Mouse (Mus musculus): ENCODE results near the gene Plxnb3.
"Not testable (repeated sequence)": the region's sequence is repeated elsewhere in the genome, so short reads cannot be mapped to it uniquely, and the experiment has no call there.

Plxnb3 gene

DNA sequence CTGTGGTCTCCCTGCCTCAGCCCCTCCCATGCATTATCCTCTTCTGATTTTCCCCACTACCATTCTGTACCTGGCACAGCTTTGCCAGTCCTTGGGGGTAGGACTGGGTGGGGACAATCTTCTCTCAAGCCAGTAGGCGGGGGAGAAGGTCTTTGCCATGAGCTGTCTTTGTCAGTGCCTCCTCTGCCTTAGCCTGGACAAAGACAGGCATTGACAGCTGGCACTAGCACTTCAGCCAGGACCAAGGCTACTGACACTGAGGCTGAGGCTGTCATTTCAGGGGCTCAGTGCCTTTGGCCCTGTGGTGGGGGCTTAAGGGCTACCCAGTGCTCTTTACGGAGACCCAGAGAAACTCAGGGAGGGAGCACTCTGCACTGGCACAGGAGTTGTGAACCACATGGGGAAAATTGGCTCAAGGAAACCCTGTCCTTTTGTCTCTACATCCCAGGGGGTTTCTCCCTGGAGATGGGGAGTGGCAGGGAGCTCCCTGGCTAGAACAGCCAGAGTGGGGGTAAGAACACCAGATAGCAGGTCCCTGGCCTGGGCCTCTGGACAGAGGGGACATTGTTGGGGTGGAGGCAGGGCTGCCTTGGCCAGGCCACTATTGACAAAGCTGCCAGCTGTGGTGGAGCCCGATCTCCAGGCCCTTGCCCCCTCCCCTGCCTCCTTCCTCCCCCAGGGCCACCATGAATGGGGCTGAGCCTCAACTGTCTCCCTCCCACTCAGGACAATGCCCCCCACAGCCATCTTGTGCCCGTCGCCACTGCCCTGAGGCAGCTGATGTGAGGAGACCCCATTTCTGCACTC is at the start of gene Plxnb3:
TSS of gene Plxnb3 (plus strand) at position 757 of the 807 bp plus-strand sequence.
- DNase-seq = peak; percentile 26

DNA sequence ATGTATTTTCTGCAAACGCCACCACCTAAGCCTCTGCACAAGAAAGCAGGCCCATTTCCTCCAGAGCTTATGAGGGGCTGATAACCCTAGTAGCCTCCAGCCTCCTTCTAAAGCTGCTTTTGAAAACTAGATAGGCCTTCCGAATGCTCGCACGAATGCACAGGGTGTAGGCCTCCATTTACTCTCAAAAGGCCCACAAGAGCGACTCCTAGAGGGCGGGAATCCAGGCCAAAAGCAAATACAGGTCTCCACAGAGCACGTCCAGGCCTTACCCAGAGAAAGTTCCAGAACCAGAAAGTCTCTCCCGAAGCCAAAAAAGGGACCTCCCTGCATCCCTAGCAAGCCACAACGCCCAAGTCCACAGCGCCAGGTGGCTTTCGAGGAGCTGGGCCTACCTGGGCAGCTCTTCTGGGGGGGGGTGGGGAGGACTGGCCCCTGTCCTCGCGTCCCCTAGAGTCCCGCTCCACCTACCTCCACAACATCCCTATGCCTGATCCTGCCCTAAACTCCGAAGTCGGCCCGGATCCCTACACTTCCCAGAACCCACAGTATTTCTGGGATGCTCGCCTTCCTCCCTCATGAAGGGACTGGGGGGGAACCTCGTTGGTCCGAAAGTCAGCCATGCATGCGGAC is 41.3 kb upstream of the Plxnb3 start:
- DNase-seq = peak; percentile 55

DNA sequence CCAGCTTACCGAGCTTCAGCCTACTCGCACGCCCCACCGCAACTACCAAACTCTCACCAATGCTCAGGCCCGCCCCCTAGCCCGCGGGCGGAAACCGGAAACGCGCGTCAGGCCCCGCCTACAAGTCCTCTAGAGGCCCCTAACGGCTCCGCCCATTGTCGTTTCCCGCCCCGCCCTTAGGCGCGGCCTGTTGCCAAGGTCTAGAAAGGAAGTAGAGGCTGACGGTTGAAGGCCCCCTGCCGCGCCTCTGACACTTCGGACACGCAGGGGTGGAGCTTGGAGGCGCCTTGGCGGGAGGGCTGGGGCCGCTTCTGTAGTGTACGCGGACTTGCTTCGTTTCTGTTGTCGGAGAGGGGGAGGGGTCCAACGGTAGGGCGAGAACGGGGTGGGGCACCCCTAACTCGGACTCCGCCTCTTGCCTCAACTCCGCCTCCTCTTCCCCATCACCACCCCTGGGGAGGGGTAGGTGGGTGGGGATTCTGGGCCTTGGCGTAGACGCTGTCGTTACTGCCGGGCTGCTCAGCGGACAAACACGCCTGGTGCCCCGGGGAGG is 40.7 kb upstream of the Plxnb3 start, which contains the start of the genes Bcap31 and Abcd1:
TSS of gene Bcap31 (minus strand) at position 67 of the 553 bp plus-strand sequence.
TSS of gene Abcd1 (plus strand) at position 489 of the 553 bp plus-strand sequence.
- DNase-seq = peak; percentile 91

- DNase-seq = peak; percentile 44
Measured at GRCm38 (mm10) chrX:73716709-73717545, 40.0 kb upstream of the Plxnb3 start.

- peak; percentile 34 for DNase-seq
Measured at GRCm38 (mm10) chrX:73717667-73718066, 39.2 kb upstream of the Plxnb3 start.

DNA sequence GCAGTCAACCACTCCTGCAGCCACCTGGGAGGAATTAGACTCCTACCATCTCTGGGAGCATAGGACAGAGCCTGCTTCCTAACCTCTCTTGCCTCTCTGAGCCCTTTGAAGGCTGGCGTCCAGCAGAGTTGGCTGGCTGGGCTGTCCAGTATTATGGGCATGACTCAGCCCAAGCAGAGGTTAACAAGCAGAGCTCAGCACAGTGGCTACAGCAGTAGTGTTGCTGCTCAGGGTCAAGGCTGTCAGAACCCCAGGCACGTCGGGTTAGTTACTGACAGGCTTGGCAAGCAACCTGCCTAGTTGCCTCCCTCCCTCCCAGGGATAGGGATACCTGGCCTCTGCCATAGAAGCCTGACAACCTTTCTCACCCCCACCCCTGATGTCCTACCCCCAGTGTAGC is 38.6 kb upstream of the Plxnb3 start:
- DNase-seq = peak; percentile 17

GRCm38 (mm10) chrX:73718686-73719362 is 38.1 kb upstream of the Plxnb3 start:
- peak; percentile 39 for DNase-seq

DNA sequence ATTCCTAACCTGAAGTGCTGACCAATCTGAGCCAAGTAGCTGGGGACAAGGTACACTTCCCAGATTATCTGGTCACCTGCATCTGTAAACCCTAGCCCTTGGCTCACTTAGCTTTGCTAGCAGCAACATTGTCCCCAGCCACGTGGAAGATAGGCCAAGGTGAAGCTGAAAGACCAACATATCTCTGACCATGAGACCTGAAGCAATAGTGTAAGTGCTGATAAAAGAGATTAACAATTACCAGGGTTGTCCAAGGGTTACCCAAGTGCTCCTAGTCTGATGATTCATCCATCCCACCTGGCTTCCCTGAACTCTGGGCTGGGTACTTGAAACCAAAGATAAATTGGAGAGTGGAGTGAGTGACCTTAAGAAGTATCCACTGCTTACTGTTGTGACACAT is 26.0 kb upstream of the Plxnb3 start:
- DNase-seq = no peak

GRCm38 (mm10) chrX:73738155-73738554 is 18.7 kb upstream of the Plxnb3 start:
- DNase-seq = no peak

DNA sequence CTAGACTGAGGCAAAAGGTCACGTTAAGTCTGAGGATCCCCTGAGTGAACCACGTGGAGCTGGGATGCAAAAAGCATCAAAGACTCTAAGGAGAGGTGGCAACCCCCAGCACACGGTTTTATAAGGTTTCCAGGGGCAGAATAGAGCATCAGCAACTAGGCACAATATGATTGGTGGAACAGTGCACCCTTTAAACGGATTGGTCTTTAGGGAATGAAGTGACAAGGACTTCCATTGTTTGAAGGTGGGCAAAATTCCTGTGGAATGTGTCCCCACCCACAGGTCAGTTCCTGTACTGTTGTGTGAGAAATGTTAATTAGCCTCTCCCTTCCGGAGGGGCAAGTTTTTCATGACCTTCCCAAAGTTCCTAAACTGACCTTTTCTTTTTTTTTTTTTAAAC is 17.7 kb upstream of the Plxnb3 start:
- no peak for DNase-seq

DNA sequence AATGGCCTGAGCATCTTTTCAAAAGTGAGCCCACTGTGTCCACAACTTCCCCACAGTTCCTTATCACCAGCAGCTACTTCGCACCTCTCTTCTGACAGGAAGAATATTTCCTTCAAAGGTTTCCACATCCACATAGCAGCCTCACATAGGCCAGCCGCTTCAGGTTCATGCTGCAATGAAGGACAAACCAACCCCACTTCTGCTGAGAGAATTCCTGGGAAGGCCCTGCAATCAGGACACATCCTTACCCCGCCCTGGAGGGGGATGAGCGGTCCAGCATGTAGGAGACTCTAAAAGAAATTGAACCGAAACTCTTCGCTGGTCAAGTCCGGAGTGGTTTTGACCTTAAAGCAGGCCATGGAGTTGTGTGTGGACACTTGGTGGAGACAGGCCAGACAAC is 17.0 kb upstream of the Plxnb3 start:
- not testable (repeated sequence) for DNase-seq

- DNase-seq = no peak
Measured at GRCm38 (mm10) chrX:73744774-73745481, 12.0 kb upstream of the Plxnb3 start.

GRCm38 (mm10) chrX:73748977-73749376 is 7.9 kb upstream of the Plxnb3 start:
- DNase-seq = no peak

DNA sequence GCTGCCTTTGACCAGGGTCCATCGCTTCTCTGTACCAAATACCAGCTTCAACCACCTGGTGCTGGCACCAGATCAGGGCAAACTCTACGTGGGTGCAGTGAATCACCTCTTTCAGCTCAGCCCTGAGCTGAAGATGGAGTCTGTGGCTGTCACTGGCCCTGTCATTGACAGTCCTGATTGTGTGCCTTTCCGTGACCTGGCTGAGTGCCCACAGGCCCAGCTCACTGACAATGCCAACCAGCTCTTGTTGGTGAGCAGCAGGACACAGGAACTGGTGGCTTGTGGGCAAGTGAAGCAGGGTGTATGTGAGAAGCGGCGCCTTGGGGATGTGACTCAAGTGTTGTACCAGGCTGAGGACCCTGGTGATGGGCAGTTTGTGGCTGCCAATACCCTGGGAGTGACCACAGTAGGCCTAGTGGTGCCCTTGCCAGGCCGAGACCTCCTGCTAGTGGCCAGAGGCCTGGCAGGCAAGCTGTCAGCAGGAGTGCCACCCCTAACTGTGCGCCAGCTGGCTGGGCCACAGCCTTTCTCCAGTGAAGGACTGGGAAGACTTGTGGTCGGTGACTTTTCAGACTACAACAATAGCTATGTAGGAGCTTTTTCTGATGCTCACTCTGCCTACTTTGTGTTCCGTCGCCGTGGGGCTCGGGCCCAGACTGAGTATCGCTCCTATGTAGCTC is 1.9 kb downstream of the Plxnb3 start:
- peak; percentile 76 for DNase-seq

DNA sequence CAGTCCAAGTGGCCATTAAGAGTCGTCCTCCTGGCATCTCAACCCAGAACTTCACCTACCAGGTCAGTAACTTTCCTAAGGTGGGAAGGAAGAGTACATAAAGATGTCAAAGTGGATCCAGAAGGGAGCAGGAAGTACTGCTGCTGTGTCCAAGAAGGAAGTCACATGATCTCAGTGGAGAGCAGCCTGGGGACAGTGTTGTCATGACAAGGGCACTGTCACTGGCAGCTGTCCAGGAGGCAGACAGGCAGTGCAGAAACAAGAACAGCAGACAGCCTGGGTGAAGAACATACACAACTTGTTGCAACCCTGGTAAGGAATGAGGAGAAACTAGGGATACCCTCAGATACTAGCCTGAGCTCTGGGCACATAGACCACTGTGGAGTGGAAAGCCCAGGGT is 8.4 kb downstream of the Plxnb3 start:
- no peak for DNase-seq

- no peak for DNase-seq
Measured at GRCm38 (mm10) chrX:73767267-73767666, 10.4 kb downstream of the Plxnb3 start.

- DNase-seq = no peak
Measured at GRCm38 (mm10) chrX:73774168-73774760, 17.4 kb downstream of the Plxnb3 start, which contains the start of gene Srpk3. Gene Srpk3 (plus strand): TSS chrX:73774405.

DNA sequence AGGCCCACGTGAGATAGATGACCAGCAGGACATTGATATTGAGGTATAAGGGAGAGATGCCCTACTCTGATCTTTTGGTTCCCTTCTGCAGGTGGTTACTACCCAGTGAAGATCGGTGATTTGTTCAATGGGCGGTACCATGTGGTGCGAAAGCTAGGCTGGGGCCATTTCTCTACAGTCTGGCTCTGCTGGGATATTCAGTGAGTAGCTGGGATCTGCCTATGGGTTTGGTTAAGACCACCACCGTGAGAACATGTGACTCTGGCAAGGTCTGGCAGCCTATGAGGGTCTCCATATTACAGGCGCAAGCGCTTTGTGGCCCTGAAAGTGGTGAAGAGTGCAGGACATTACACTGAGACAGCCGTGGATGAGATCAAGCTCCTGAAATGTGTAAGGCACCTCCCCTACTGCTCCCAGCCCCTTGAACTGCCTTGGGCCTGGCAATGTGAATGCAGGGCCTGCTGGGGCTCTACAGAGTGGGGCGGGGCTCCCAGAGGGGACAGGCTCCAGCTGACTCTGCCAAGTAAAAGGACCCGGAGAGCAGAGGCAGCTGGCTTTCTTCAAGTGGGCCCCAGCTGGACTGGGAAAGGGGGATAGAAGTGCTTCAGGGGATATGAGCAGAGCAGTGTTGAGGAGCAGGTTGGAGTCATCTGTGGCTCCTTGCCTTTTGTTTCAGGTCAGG is 18.1 kb downstream of the Plxnb3 start:
- no peak for DNase-seq

DNA sequence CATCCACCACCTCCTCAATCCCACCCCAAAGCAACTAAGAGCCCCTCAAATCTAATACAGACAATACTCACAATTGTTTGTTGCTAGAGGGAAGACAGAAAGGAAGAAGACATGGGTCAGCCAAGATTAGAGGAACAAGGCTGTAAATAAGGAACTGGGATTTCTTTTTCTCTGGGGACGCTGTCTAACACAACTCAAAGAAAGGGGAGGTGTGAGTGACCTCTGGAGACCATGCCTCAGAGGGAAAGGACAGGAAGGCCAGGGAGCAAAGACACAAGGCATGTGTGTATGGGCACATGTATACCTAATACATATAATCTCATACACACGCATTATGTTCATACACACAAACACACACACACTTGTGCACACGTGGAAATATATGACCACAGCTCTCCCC is 25.3 kb downstream of the Plxnb3 start:
- DNase-seq = no peak

- no peak for DNase-seq
Measured at GRCm38 (mm10) chrX:73785666-73786065, 28.8 kb downstream of the Plxnb3 start.

Measured in cerebellum, adult 11-12 months (tissue).